Mouse (Mus musculus) forebrain, embryonic 14.5 days (tissue): ENCODE data around the gene Tspan8. TPM values are rescaled to one million over a fixed set of nuclear protein-coding genes. Genes with fewer than 3 reads are reported as not detected.

Experiments
- ATAC-seq: fragments of 200-750 bp; cut with Nextera tagmentation; 2 replicates; pipeline ENCODE4 v1.8.0; 2017; ENCODE audit warnings: mild to moderate bottlenecking, moderate library complexity
- DNase-seq: peaks from one replicate; pipeline ENCODE4 v3.0.0-alpha.2; 2015; ENCODE audit warnings: low spot score
- H3K27ac ChIP-seq: fragments of 300-500 bp; sonication (generic); 2 replicates; pipeline ENCODE4 v1.5.1; 2014; ENCODE audit warnings: low read depth, mild to moderate bottlenecking, control low read depth, low read length, moderate library complexity
- H3K27me3 ChIP-seq: fragments of 300-500 bp; sonication (generic); replicated peaks from 2 replicates; pipeline ENCODE4 v1.6.1; 2014; ENCODE audit warnings: low read length, control low read depth, mixed read lengths; ENCODE audit not compliant: control insufficient read depth, insufficient read depth
- H3K36me3 ChIP-seq: fragments of 300-500 bp; sonication (generic); 2 replicates; pipeline ENCODE4 v1.6.1; 2014; ENCODE audit warnings: low read length, control low read depth; ENCODE audit not compliant: control insufficient read depth, insufficient read depth
- H3K4me1 ChIP-seq: fragments of 300-500 bp; sonication (generic); 2 replicates; pipeline ENCODE4 v1.6.1; 2014; ENCODE audit warnings: antibody characterized with exemption, low read length, control low read depth; ENCODE audit not compliant: control insufficient read depth, insufficient read depth
- H3K4me2 ChIP-seq: fragments of 300-500 bp; sonication (generic); 2 replicates; pipeline ENCODE4 v1.6.1; 2014; ENCODE audit warnings: mild to moderate bottlenecking, control low read depth, low read length
- H3K4me3 ChIP-seq: fragments of 300-500 bp; sonication (generic); 2 replicates; pipeline ENCODE4 v1.5.1; 2014; ENCODE audit warnings: low read depth, low read length, control low read depth
- H3K9ac ChIP-seq: fragments of 300-500 bp; sonication (generic); 2 replicates; pipeline ENCODE4 v1.6.1; 2014; ENCODE audit warnings: mild to moderate bottlenecking, low read length, control low read depth, moderate library complexity
- H3K9me3 ChIP-seq: fragments of 300-500 bp; sonication (generic); replicated peaks from 2 replicates; pipeline ENCODE4 v1.6.1; 2016; ENCODE audit warnings: low read length, control low read depth, mixed read lengths; ENCODE audit not compliant: control insufficient read depth
- WGBS: fragments of 180-500 bp; shearing (Covaris S2); extraction: QIAGEN DNeasy Blood & Tissue Kit; methylation state at CpG from one replicate; pipeline ENCODE4 v1.1.7; 2014; 5-methylcytosine and 5-hydroxymethylcytosine counted together
- polyA plus RNA-seq: library from polyadenylated mRNA; unstranded; fragments of >200 nt; fragmentation: Nextera tagmentation; extraction: Ambion mirVana; gene quantifications from 2 replicates; pipeline ENCODE4 v1.2.1, GENCODE M21; 2014

The Tspan8 gene
- polyA plus RNA-seq, 1 experiment from 2014 or later = 0.34 TPM

DNA sequence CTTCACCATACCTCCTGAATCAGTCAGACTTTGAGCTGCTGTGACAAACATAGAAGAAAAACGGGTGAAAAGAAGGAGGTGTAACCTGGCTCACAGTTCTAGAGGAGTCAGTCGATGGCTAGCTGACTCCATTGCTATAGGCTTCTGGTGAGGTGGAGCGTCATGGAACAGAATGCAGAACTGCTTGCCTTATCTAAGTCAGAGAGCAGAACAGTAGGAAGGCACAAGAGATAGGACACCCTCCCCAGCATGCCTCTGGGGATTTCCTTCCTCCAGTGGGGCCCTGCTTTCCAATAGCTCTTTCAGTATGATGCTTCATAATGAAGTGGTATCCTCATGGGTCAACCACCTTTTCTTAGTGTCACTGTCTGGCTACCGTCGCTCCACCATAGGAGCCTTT, 66.1 kb downstream of the Tspan8 start:
- no peaks in the 10 kb centered on the region for H3K4me1 ChIP-seq
- H3K4me3 ChIP-seq = no peak overlapping the region
- no peaks in the 10 kb centered on the region for H3K36me3 ChIP-seq
- ATAC-seq (no peak), DNase-seq (no peak)
- H3K9me3 ChIP-seq = no peaks in the 10 kb centered on the region
- 89% methylated on average over 5 of the region's 5 CpGs for WGBS
- H3K27ac ChIP-seq = no peak overlapping the region
- no peaks in the 10 kb centered on the region for H3K27me3 ChIP-seq
- no peak overlapping the region for H3K9ac ChIP-seq
- H3K4me2 ChIP-seq = no peak overlapping the region

DNA sequence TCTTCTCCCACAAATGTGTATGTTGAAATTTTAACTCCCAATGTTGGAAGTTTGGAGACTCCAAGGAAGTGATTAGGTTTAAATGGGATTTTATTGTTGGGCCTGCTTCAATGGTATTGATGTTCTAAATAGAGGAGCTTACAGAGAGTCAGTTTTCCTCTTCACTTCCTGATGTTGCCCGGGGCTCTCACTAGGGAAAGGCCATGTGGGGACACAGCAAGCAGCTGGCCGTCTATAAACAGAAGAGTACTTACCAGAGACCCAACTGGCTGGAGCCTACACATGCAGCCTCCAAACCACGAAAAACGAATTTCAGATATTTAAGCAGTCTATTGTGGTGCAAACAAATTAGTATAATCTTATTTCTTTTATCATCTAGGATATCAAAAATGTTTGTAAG, 75.3 kb downstream of the Tspan8 start:
- Histone ChIP-seq H3K4me1 (no peaks in the 10 kb centered on the region), H3K27me3 (no peaks in the 10 kb centered on the region), H3K4me3 (no peak overlapping the region), H3K27ac (no peak overlapping the region), H3K4me2 (no peak overlapping the region), H3K9ac (no peak overlapping the region), H3K9me3 (no peaks in the 10 kb centered on the region), H3K36me3 (no peaks in the 10 kb centered on the region)
- WGBS = 80% methylated on average over 4 of the region's 4 CpGs
- ATAC-seq (no peak), DNase-seq (no peak)

DNA sequence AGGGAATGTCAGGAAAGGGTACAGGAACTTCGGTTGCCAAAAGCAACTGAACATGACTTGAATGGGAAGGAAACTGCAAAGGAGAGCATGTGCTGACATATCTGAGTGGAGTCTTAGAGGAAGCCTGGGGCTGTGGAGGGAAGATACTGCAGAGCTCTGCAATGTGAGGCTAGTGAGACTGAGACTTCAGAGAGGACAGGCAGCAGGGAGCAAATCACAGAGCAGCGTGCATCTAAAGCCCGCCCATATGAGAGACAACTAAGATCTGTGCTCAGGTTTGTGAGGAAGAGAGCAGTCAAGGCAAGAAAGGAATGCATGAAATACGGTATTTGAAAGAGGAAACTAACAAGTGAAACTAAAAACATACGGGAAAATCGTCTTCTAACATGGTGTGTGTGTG, 76.3 kb downstream of the Tspan8 start:
- Histone ChIP-seq H3K9ac (no peak overlapping the region), H3K36me3 (no peaks in the 10 kb centered on the region), H3K4me3 (no peak overlapping the region), H3K27ac (no peak overlapping the region), H3K27me3 (no peaks in the 10 kb centered on the region), H3K4me1 (no peaks in the 10 kb centered on the region), H3K9me3 (no peaks in the 10 kb centered on the region), H3K4me2 (no peak overlapping the region)
- ATAC-seq = no peak
- 85% methylated on average over 6 of the region's 6 CpGs for WGBS
- no peak for DNase-seq

DNA sequence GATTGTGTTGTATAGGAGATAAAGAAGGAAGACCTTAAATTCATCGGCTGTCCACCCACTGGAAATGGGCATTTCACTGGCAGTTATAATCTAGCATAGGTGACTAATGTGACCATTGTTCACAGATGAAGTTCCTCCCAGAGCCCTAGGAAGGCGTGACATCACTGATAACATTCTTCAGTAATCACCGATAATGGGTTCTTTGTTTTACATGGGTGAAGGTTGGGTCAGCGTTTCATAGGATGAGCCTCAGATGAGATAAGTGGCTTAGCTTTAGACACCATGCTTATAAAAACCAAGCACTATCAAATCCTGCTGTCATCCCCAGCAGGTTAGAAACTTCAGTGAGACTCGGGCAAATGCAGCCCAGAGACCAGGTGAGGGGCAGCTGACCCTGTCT, 77.4 kb downstream of the Tspan8 start:
- WGBS = 93% methylated on average over 5 of the region's 5 CpGs
- Histone ChIP-seq H3K27me3 (no peaks in the 10 kb centered on the region), H3K27ac (no peak overlapping the region), H3K9me3 (no peaks in the 10 kb centered on the region), H3K4me3 (no peak overlapping the region), H3K4me2 (no peak overlapping the region), H3K9ac (no peak overlapping the region), H3K36me3 (no peaks in the 10 kb centered on the region), H3K4me1 (no peaks in the 10 kb centered on the region)
- ATAC-seq = no peak
- DNase-seq = no peak

DNA sequence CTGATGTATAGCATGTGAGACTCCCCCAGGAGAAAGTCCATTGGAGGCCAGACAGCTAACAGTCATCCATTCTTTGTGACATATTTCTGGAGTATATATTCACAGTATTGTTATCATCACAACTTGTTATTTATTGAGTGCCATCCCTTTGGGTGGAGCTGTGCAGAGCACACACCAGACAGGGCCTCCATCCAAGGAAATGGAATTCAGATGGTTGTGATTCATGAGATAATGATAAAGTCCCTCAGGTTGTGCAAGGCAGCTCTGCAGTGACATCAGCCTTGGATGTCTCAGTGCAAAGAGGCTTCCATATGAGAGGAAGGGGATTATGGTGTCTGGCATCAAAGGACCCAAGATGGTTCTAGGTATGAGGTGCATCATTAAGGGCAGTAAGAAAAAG, 80.1 kb downstream of the Tspan8 start:
- no peak for ATAC-seq
- Histone ChIP-seq H3K9ac (no peak overlapping the region), H3K4me1 (no peaks in the 10 kb centered on the region), H3K4me2 (no peak overlapping the region), H3K9me3 (no peaks in the 10 kb centered on the region), H3K4me3 (no peak overlapping the region), H3K36me3 (no peaks in the 10 kb centered on the region), H3K27me3 (no peaks in the 10 kb centered on the region), H3K27ac (no peak overlapping the region)
- no peak for DNase-seq

DNA sequence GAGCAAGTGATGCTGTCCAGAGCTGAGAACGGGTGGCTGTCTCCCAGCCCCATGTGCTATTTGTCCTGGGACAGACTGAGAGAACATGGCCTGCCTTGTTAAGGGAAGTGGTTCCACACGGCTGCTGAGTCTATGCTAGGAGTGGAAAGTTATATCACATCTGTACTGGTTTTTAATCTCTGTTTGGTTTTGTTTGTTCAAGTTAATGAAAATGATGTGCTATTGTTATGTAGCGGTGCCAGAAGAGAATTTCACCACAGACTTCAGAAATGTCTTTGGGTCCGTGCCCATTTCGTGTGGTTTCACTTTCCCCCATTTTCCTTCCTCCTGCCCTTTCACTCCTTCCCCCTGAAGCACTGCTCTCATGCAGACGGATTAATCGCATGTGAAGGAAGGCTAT, 80.6 kb downstream of the Tspan8 start:
- H3K27ac ChIP-seq = no peak overlapping the region
- no peak overlapping the region for H3K4me3 ChIP-seq
- DNase-seq (no peak), ATAC-seq (no peak)
- no peaks in the 10 kb centered on the region for H3K4me1 ChIP-seq
- H3K9me3 ChIP-seq = no peaks in the 10 kb centered on the region
- no peak overlapping the region for H3K4me2 ChIP-seq
- 88% methylated on average over 7 of the region's 7 CpGs for WGBS
- H3K27me3 ChIP-seq = no peaks in the 10 kb centered on the region
- H3K36me3 ChIP-seq = no peaks in the 10 kb centered on the region
- H3K9ac ChIP-seq = no peak overlapping the region

Other genes with a start within 250 kb of the Tspan8 start
- not detected in 2 replicates for gene A930009A15Rik, start 246.8 kb upstream of the Tspan8 start, polyA plus RNA-seq
- gene Lgr5, start 229.1 kb upstream of the Tspan8 start, polyA plus RNA-seq = 0.41 and 0.44 TPM in 2 replicates
- gene Ptprr, start 201.4 kb downstream of the Tspan8 start, polyA plus RNA-seq = 6.3 and 9.0 TPM in 2 replicates